Mouse (Mus musculus): ENCODE data around the gene Sufu. TPM values are rescaled to one million over a fixed set of nuclear protein-coding genes. Genes with fewer than 3 reads are reported as not detected.

Gene Sufu
- polyA plus RNA-seq, 1 experiment from 2014 or later, result 13.1 TPM

GRCm38 (mm10) chr19:46433712-46434111 is 37.0 kb downstream of the Sufu start:
- Histone ChIP-seq H3K9me3 (ENCODE audit: low read length) (no peaks in the 10 kb centered on the region), H3K27ac (ENCODE audit: low read length) (no peak overlapping the region), H3K9ac (replicated peaks; ENCODE audit: low read depth) (no peak overlapping the region), H3K4me1 (ENCODE audit: insufficient read depth, low read depth, low read length) (no peaks in the 10 kb centered on the region), H3K36me3 (ENCODE audit: insufficient read depth, low read length) (no peaks in the 10 kb centered on the region), H3K4me2 (replicated peaks; ENCODE audit: low read depth, low read length) (no peak overlapping the region), H3K27me3 (replicated peaks; ENCODE audit: insufficient read depth, low read length) (no peaks in the 10 kb centered on the region), H3K4me3 (ENCODE audit: low read depth, low read length) (no peak overlapping the region)
- WGBS, result 73% methylated on average over 7 of the region's 7 CpGs
- TF ChIP-seq EP300 (IDR thresholded peaks at IDR 0.05), result no peak
- ATAC-seq, result no peak
- no peak for DNase-seq (ENCODE audit: low spot score)

- TF ChIP-seq EP300 (IDR thresholded peaks at IDR 0.05) (no peak), CTCF (IDR thresholded peaks at IDR 0.05) (no peak)
- Histone ChIP-seq H3K4me3 (ENCODE audit: low read depth, low read length) (no peak overlapping the region), H3K9ac (replicated peaks; ENCODE audit: low read depth) (no peak overlapping the region), H3K4me1 (ENCODE audit: insufficient read depth, low read depth, low read length) (no peaks in the 10 kb centered on the region), H3K27ac (ENCODE audit: low read length) (no peak overlapping the region), H3K4me2 (replicated peaks; ENCODE audit: low read depth, low read length) (no peak overlapping the region), H3K9me3 (ENCODE audit: low read length) (no peaks in the 10 kb centered on the region), H3K27me3 (replicated peaks; ENCODE audit: insufficient read depth, low read length) (no peaks in the 10 kb centered on the region), H3K36me3 (ENCODE audit: insufficient read depth, low read length) (no peaks in the 10 kb centered on the region)
- DNase-seq (ENCODE audit: low spot score), result no peak
- 47% methylated on average over 9 of the region's 9 CpGs for WGBS
- ATAC-seq, result no peak
Observed at GRCm38 (mm10) chr19:46434148-46434547, 37.5 kb downstream of the Sufu start.

DNA sequence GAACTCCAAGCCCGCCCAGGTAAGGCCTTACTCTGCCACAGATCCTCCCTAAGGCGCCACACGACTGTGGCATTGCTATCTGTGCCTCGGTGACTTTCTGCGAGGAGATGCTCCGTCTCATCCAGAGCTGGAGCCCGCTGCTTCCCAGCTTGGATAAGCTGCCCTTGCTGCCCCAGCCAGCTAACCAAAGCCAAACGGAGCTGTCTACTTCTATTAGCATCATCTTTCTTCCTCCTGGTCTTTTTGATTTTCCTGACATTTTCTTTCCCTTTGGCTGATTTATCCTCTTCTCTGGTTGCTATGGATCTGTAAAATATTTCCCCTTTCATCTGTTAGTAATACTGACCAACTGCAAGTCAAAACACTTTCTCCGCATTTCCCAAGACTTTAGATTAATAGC is 37.9 kb downstream of the Sufu start:
- TF ChIP-seq EP300 (IDR thresholded peaks at IDR 0.05) (no peak), CTCF (IDR thresholded peaks at IDR 0.05) (no peak)
- Histone ChIP-seq H3K9me3 (ENCODE audit: low read length) (no peaks in the 10 kb centered on the region), H3K36me3 (ENCODE audit: insufficient read depth, low read length) (no peaks in the 10 kb centered on the region), H3K27ac (ENCODE audit: low read length) (no peak overlapping the region), H3K4me3 (ENCODE audit: low read depth, low read length) (no peak overlapping the region), H3K27me3 (replicated peaks; ENCODE audit: insufficient read depth, low read length) (no peaks in the 10 kb centered on the region), H3K4me2 (replicated peaks; ENCODE audit: low read depth, low read length) (no peak overlapping the region), H3K9ac (replicated peaks; ENCODE audit: low read depth) (no peak overlapping the region), H3K4me1 (ENCODE audit: insufficient read depth, low read depth, low read length) (no peaks in the 10 kb centered on the region)
- WGBS, result 83% methylated on average over 9 of the region's 9 CpGs
- DNase-seq (ENCODE audit: low spot score) (no peak), ATAC-seq (no peak)

GRCm38 (mm10) chr19:46435492-46435891 is 38.8 kb downstream of the Sufu start:
- WGBS, result 20% methylated on average over 7 of the region's 7 CpGs

GRCm38 (mm10) chr19:46443509-46443908 is 46.8 kb downstream of the Sufu start:
- Histone ChIP-seq H3K9ac (replicated peaks; ENCODE audit: low read depth) (no peak overlapping the region), H3K4me2 (replicated peaks; ENCODE audit: low read depth, low read length) (no peak overlapping the region), H3K36me3 (ENCODE audit: insufficient read depth, low read length) (no peaks in the 10 kb centered on the region), H3K27me3 (replicated peaks; ENCODE audit: insufficient read depth, low read length) (no peaks in the 10 kb centered on the region), H3K27ac (ENCODE audit: low read length) (no peak overlapping the region), H3K9me3 (ENCODE audit: low read length) (no peaks in the 10 kb centered on the region), H3K4me3 (ENCODE audit: low read depth, low read length) (no peak overlapping the region), H3K4me1 (ENCODE audit: insufficient read depth, low read depth, low read length) (peaks cover 8% of the 10 kb centered on the region; the same call in 1 of the 2 replicates)
- no peak for ATAC-seq
- DNase-seq (ENCODE audit: low spot score), result no peak
- WGBS, result 34% methylated on average over 6 of the region's 6 CpGs
- TF ChIP-seq CTCF (IDR thresholded peaks at IDR 0.05) (no peak), EP300 (IDR thresholded peaks at IDR 0.05) (no peak)

More at GRCm38 (mm10) chr19:46435492-46435891, 38.8 kb downstream of the Sufu start:
- Histone ChIP-seq H3K4me2 (replicated peaks; ENCODE audit: low read depth, low read length) (no peak overlapping the region), H3K36me3 (ENCODE audit: insufficient read depth, low read length) (no peaks in the 10 kb centered on the region), H3K9me3 (ENCODE audit: low read length) (no peaks in the 10 kb centered on the region), H3K9ac (replicated peaks; ENCODE audit: low read depth) (no peak overlapping the region), H3K27me3 (replicated peaks; ENCODE audit: insufficient read depth, low read length) (no peaks in the 10 kb centered on the region), H3K4me1 (ENCODE audit: insufficient read depth, low read depth, low read length) (no peaks in the 10 kb centered on the region), H3K27ac (ENCODE audit: low read length) (no peak overlapping the region), H3K4me3 (ENCODE audit: low read depth, low read length) (no peak overlapping the region)
- no peak for DNase-seq (ENCODE audit: low spot score)
- no peak for ATAC-seq
- TF ChIP-seq CTCF (IDR thresholded peaks at IDR 0.05) (peak; percentile 71), EP300 (IDR thresholded peaks at IDR 0.05) (no peak)

DNA sequence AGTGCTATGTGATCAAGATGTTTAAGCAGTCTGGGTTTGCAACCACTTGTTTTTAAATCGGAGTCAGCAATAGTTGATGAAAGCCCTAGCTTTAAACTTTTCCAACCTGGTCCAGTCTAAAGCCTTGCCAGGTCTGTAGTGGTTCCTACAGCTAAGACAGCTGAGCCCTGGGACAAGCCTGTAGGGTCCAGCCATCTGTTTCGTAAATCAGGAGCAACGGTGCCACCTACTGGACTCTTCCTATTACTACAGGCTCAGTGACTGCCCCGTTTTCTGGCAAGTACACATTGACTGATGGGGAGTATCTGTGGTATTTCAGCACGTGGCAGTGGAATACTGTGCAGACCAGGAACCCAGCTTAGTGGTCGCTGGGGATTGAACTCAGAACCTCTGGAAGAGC is 47.5 kb downstream of the Sufu start:
- H3K9me3 ChIP-seq (ENCODE audit: low read length), result no peaks in the 10 kb centered on the region
- no peak for TF ChIP-seq EP300 (IDR thresholded peaks at IDR 0.05)
- peak; percentile 94 for TF ChIP-seq CTCF (IDR thresholded peaks at IDR 0.05)
- 8% methylated on average over 6 of the region's 6 CpGs for WGBS
- ATAC-seq, result peak; percentile 76
- peak; percentile 96 for DNase-seq (ENCODE audit: low spot score)
- H3K4me1 ChIP-seq (ENCODE audit: insufficient read depth, low read depth, low read length), result peaks cover 8% of the 10 kb centered on the region; the same call in 1 of the 2 replicates
- H3K4me2 ChIP-seq (replicated peaks; ENCODE audit: low read depth, low read length), result no peak overlapping the region
- H3K27me3 ChIP-seq (replicated peaks; ENCODE audit: insufficient read depth, low read length), result no peaks in the 10 kb centered on the region
- H3K4me3 ChIP-seq (ENCODE audit: low read depth, low read length), result no peak overlapping the region
- no peaks in the 10 kb centered on the region for H3K36me3 ChIP-seq (ENCODE audit: insufficient read depth, low read length)
- no peak overlapping the region for H3K27ac ChIP-seq (ENCODE audit: low read length)
- H3K9ac ChIP-seq (replicated peaks; ENCODE audit: low read depth), result no peak overlapping the region

- no peaks in the 10 kb centered on the region for H3K9me3 ChIP-seq (ENCODE audit: low read length)
- no peak overlapping the region for H3K4me2 ChIP-seq (replicated peaks; ENCODE audit: low read depth, low read length)
- no peaks in the 10 kb centered on the region for H3K36me3 ChIP-seq (ENCODE audit: insufficient read depth, low read length)
- WGBS, result 40% methylated on average over 6 of the region's 6 CpGs
- peak; percentile 55 for ATAC-seq
- DNase-seq (ENCODE audit: low spot score), result peak; percentile 68
- TF ChIP-seq EP300 (IDR thresholded peaks at IDR 0.05) (no peak), CTCF (IDR thresholded peaks at IDR 0.05) (no peak)
- no peak overlapping the region for H3K4me3 ChIP-seq (ENCODE audit: low read depth, low read length)
- H3K4me1 ChIP-seq (ENCODE audit: insufficient read depth, low read depth, low read length), result peaks cover 8% of the 10 kb centered on the region; the same call in 1 of the 2 replicates
- H3K27me3 ChIP-seq (replicated peaks; ENCODE audit: insufficient read depth, low read length), result no peaks in the 10 kb centered on the region
- H3K9ac ChIP-seq (replicated peaks; ENCODE audit: low read depth), result no peak overlapping the region
- no peak overlapping the region for H3K27ac ChIP-seq (ENCODE audit: low read length)
Observed at GRCm38 (mm10) chr19:46445641-46446040, 48.9 kb downstream of the Sufu start.
